Mouse (Mus musculus) olfactory bulb, adult 2 months (tissue): ENCODE measurements at regions not wholly inside any gene's neighbourhood (a gene's known extent, or its start where the extent isn't known, plus 50 kb on each side); places are given as distances from the start of the nearest gene placed in this dataset.

Experiments used
- H3K27ac ChIP-seq: fragments of 200-500 bp; 2 replicates; pipeline ENCODE4 v1.5.1; 2012; ENCODE audit warnings: low read depth, low read length; ENCODE audit not compliant: insufficient read depth
- H3K4me1 ChIP-seq: fragments of 200-500 bp; 2 replicates; pipeline ENCODE4 v1.6.1; 2012; ENCODE audit warnings: low read length; ENCODE audit not compliant: control insufficient read depth, insufficient read depth
- H3K4me3 ChIP-seq: fragments of 200-500 bp; 2 replicates; pipeline ENCODE4 v1.5.1; 2012; ENCODE audit warnings: mild to moderate bottlenecking, low read depth, low read length, moderate library complexity; ENCODE audit not compliant: insufficient read depth
- CTCF ChIP-seq: fragments of 200-500 bp; IDR thresholded peaks from 2 replicates; pipeline ENCODE4 v1.5.1; 2012; ENCODE audit warnings: low read depth, mild to moderate bottlenecking, low read length, moderate library complexity; ENCODE audit not compliant: insufficient read depth
- POLR2A ChIP-seq: fragments of 200-500 bp; IDR thresholded peaks from 2 replicates; pipeline ENCODE4 v1.6.1; 2012; ENCODE audit warnings: mild to moderate bottlenecking, low read depth, low read length, moderate library complexity; ENCODE audit not compliant: insufficient read depth
- WGBS: fragments of 180-500 bp; shearing (Covaris S2); methylation state at CpG from one replicate; pipeline ENCODE4 v1.1.7; 2018; 5-methylcytosine and 5-hydroxymethylcytosine counted together

- Histone ChIP-seq H3K4me1 (peaks cover 7% of the 10 kb centered on the region; the same call in 1 of the 2 replicates), H3K27ac (no peak overlapping the region), H3K4me3 (no peak overlapping the region)
- WGBS = 81% methylated on average over 6 of the region's 6 CpGs
- TF ChIP-seq CTCF (no peak), POLR2A (no peak)
Measured at GRCm38 (mm10) chr16:31533196-31533777, 111.2 kb downstream of the Bdh1 start.

DNA sequence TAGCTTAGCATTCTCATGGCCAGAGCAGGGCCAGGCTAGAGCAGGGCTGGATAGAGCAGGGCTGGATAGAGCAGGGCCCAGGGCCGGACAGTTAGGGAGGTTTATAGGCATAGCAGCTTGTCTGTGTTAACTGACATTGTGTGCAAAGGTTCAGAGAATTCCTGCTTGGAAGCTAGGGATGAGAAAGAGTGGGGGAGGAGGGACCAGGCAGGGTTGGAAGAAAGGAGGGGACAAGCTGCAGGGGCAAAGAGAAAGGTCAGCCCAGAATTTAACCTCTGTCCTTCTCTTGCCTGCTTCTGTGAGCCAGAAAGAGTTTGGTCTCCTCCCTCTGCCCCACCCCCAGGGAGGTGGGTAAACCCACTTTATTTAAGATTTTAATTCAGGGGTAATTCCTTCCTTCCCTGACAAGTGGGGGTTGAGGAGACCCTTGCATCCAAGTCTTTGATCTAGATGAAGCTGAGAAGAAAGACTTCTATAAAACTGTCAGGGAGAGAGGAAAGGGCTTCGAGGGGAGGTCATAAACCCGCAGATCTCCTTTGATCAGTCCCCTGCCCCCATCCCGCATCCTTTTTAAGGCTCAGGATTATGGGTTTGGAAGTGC is 112.9 kb downstream of the Bdh1 start:
- TF ChIP-seq CTCF = no peak
- no peak for TF ChIP-seq POLR2A
- 77% methylated on average over 4 of the region's 4 CpGs for WGBS
- Histone ChIP-seq H3K4me1 (0 out of 2 replicates have a peak, but pooled peaks cover 3% of the 10 kb centered on the region), H3K4me3 (no peak overlapping the region), H3K27ac (no peak overlapping the region)

GRCm38 (mm10) chr16:31536328-31536727 is 114.2 kb downstream of the Bdh1 start:
- TF ChIP-seq CTCF = no peak
- no peak for TF ChIP-seq POLR2A

DNA sequence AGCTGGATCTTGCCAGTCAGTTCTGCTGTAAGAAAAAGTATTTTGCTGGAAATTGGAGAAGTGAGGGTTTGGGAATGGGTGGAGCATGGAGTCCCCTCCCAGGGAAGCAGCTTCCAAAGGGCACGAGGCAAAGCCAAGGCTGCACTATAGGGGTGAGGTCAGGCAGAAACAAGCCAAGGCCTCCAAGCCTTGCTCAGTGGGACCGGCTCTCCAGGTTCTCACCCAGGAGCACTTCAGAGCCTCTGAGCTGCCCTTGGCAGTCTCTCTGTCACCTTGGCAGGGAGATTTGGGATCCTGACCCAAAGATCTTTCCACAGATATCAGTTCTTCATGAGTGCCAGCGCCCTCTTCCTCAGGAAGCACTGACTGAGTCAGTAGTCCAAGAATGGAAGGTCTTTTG is 116.5 kb downstream of the Bdh1 start:
- H3K27ac ChIP-seq = no peak overlapping the region
- H3K4me3 ChIP-seq = no peak overlapping the region
- no peak for TF ChIP-seq CTCF
- no peak for TF ChIP-seq POLR2A
- WGBS = 83% methylated on average over 3 of the region's 3 CpGs
- 0 out of 2 replicates have a peak, but pooled peaks cover 3% of the 10 kb centered on the region for H3K4me1 ChIP-seq

More at GRCm38 (mm10) chr16:31536328-31536727, 114.2 kb downstream of the Bdh1 start:
- Histone ChIP-seq H3K4me1 (0 out of 2 replicates have a peak, but pooled peaks cover 3% of the 10 kb centered on the region), H3K4me3 (no peak overlapping the region), H3K27ac (no peak overlapping the region)
- 90% methylated on average over 3 of the region's 3 CpGs for WGBS

- WGBS = 82% methylated on average over 10 of the region's 10 CpGs
- no peak overlapping the region for H3K4me3 ChIP-seq
- no peak overlapping the region for H3K27ac ChIP-seq
- H3K4me1 ChIP-seq = peaks cover 28% of the 10 kb centered on the region
- TF ChIP-seq CTCF (no peak), POLR2A (no peak)
Measured at GRCm38 (mm10) chr16:31543499-31544170, 119.6 kb upstream of the Dlg1 start.

- TF ChIP-seq CTCF = no peak
- no peak overlapping the region for H3K4me3 ChIP-seq
- peak overlapping the region; percentile 38; the same call in 1 of the 2 replicates for H3K27ac ChIP-seq
- WGBS = 25% methylated on average over 18 of the region's 18 CpGs
- peaks cover 28% of the 10 kb centered on the region for H3K4me1 ChIP-seq
Measured at GRCm38 (mm10) chr16:31546062-31546827, 117.0 kb upstream of the Dlg1 start.

DNA sequence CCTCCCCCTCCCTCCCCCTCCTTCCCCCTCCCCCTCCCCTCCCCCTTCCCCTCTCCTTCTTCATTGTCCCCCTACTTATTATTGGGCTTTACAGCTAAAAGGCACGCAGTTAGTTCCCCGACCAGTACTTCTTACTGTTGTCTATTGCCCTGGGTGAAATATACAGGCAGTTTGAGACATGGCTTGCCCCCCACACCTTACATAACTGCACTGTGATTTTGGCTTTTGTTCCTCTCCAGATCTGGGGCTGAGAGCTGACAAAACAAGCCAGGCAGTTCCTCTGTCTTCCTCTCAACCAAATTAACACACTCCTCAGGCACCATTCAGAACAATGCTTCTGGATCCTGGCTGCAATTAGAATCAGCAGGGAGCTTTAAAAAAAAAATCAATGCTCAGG is 116.4 kb upstream of the Dlg1 start:
- no peak overlapping the region for H3K4me3 ChIP-seq
- H3K27ac ChIP-seq = peak overlapping the region; percentile 44; the same call in 1 of the 2 replicates
- H3K4me1 ChIP-seq = peaks cover 28% of the 10 kb centered on the region
- no peak for TF ChIP-seq POLR2A
- no peak for TF ChIP-seq CTCF
- 14% methylated on average over 2 of the region's 2 CpGs for WGBS

GRCm38 (mm10) chr16:31547391-31547790 is 115.9 kb upstream of the Dlg1 start:
- no peak overlapping the region for H3K27ac ChIP-seq

More at GRCm38 (mm10) chr16:31547391-31547790, 115.9 kb upstream of the Dlg1 start:
- 43% methylated on average over 10 of the region's 10 CpGs for WGBS
- TF ChIP-seq CTCF (no peak), POLR2A (no peak)
- peaks cover 28% of the 10 kb centered on the region for H3K4me1 ChIP-seq
- no peak overlapping the region for H3K4me3 ChIP-seq
